Mouse (Mus musculus): ENCODE measurements at regions not wholly inside any gene's neighbourhood (a gene's known extent, or its start where the extent isn't known, plus 50 kb on each side); places are given as distances from the start of the nearest gene placed in this dataset.

DNA sequence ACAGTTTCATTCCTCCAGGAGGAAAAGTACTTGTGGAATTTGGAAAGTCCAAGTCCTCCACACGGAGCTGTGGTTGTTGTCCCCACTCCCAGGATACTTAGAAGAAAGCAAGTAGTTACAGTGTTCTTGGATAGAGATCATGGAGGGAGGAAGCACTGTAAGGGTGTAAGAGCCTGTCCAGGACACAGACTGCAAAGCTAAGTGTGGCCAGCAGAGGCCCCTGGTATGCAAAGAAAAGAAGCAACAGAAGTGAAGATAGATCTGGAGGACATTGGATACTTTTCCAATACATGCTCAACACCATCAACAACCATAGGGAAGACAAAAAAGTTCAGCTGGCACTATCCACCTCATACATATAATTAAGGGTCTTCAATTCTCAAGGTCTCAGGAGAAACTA, 197.4 kb downstream of the Meis1 start:
- DNase-seq = no peak

DNA sequence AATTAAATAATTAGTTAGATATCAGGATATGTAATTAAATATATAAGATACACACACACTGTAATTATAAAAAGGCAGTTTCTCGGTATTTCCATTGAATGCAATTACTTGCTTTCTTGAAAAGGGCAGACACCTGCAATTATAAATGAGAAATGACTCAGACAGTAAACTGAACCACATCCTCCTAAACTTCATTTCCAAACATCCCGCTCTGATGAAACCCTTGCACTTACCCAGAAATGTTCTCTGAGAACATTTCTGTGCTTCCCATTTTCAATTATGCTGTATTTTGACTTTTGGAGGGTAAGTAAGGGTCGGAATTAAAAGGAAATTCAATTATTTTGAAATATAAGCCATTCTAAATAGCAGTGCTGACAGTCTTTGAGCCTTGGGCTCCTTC, 204.7 kb downstream of the Meis1 start:
- DNase-seq = no peak

DNA sequence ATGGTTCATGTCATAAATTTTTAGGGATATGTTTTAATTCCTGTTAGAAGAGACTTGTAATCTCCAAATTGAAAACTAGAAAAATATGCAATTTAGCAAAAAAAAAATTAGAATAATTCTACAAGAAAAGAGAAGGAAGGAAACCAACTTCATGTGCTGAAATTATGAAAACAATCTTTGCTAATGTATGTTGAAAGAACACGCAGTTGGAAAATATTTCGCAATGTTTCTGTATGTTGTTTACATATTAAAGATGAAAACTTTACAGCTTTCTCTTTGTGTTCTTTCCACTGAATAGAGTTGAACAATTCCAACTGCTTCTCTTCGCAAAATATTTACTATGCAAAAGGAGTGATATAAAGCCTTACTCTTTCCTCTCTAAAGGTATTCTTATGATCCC, 251.3 kb downstream of the Meis1 start:
- no peak for DNase-seq

DNA sequence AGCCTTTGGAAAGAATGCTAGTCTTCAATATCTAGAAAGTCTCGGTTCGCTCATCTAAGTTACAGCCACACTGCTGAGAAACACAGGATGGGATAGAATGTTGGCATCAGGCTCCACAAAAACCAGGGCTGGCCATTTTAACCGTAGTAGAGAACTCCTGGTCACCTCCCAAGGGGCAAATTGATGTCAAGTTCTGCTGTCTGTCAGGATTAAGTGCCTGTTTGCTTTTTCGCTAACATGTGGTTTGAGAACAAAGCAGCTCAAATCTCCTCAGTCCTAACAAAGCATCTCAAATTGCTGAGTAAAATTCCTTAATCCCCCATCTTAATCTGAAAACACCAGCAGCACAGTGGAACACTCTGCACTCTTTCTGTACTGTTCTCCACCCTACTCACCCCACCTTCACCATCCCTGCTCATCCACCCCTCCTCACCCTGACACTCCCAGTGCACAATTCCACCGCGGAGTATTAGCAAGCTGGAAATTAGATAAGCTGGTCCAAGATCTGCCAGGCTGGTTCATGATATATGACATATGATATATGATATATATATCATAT, 252.2 kb downstream of the Meis1 start:
- no peak for DNase-seq

DNA sequence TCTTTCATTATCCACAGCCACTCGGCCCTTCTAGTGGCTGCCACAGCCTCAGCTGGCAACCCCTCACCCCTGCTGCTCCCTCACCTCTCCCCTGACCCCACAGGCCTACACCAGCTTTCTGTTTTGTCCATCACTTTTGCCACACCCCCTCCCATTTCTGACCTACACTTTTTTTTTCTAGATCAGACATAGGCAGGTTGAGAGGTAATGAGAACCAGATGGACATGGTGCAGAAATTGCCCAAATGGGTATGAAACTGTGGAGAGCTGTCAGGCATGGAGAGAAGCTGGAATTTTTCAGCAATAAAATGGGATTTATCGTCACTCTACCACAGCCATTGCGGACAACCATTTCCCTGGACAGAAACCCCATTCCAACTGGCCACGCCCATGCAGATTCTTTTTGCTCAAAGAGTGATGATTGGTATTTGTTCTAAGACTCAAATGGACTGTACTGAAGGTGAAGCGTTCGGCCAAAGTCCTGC, 260.2 kb downstream of the Meis1 start:
- DNase-seq = no peak

DNA sequence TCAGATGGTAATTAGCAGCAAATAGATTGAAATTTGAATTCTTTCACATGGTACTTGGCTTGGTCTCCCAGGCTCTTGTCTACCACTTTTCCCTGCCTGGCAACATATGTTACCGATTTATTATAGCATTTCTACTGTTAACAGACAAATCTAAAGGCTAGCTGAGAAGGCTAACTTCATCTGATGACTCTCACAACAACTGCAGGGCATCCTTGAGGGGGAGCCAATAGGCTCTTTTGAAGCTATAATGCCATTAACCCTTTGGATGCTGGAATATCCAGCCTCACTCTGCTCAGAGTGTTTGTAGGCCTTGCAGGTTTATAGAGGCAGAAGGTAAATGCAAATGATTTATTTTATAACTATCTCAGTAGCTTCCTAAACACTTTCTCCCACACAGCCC, 262.2 kb downstream of the Meis1 start:
- no peak for DNase-seq

DNA sequence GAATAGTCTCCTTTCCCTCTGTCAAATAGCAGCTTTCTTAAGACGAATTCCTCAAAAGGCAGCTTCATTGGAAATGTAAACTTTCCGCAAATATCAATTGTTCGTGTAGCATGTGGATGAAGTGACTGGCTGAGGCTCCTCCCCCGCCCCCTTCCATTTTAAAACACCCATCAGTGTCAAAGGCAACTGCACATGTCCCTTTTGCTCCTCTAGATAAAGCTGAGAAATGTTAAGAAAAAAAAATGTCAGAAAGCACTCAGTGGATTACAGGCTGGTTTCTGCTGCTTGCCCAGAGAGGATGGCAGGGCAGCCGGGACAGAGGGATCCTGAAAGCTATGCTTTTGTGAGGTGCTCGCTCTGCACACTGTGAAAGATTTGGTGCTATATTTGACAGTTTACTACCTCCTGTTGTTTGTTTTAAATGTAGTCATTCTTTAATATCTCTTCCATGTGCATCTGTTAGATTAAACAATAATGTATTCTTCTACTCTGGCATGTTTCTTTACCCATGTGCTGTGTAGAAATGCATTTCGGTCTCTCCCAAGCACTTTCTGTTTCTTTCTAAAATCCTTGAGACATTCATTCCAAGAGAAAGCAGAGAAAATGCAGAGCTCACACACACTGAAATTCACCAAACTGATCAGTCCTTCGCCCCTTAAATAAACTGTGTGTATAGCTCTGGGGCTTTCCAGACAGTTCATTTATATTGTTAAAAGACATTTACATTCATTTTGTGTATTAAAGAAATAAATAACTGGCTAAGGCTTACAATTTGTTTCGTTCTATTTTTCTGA, 263.9 kb downstream of the Meis1 start:
- no peak for DNase-seq

DNA sequence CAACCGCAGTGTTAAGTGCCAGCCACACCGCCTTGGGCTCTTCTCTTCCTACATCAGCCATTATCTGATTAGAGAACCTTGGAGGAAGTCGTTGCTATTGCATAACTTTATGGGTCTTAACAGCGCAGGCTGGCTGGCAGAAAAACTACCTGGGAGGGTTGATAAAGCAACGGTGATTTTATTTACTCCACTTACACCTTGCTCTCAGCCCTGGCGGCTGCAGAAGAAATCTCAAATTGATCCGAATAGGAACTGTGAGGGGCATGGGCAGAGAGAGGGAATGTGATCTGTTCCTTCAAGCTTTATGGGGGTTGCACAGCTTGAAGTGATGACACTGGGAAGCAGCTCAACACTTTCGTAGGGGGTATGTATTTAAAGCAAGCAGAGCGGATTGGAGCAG, 264.9 kb downstream of the Meis1 start:
- no peak for DNase-seq

DNA sequence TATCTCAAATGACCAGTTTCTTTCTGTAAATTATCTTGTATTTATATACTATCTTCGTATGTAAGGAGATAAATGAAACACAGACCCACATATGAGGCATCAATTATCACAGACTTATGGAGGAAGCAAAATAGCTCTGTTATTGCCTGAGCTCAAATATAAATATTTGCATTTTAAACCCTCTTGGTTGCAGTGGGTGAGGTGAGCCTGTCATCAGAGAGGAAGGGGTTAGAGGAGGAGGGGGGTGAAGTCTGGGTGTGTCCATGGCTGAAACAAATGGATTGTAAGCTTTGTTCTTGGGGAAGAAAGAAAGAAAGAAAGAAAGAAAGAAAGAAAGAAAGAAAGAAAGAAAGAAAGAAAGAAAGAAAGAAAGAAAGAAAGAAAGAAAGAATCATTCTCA, 265.5 kb downstream of the Meis1 start:
- DNase-seq = no peak

DNA sequence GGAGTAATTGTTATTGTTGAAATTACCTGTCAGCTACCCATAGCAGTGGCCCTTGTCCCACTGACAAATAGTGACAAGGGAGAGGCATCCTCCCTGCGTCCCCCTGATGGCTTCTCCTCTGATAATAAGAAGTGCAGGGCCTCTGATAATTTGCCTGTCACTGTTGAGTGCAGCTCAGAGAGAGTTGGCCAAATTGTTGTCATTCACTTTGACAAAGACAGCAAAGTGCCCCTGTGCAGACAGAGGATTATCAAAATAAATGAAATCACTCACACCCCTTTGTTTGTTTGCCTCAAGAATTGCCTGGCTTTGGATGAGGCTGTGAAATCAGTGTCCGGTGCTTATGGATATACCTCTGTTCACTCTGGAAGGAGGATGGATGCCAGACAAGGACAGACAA, 266.3 kb downstream of the Meis1 start:
- DNase-seq = no peak

DNA sequence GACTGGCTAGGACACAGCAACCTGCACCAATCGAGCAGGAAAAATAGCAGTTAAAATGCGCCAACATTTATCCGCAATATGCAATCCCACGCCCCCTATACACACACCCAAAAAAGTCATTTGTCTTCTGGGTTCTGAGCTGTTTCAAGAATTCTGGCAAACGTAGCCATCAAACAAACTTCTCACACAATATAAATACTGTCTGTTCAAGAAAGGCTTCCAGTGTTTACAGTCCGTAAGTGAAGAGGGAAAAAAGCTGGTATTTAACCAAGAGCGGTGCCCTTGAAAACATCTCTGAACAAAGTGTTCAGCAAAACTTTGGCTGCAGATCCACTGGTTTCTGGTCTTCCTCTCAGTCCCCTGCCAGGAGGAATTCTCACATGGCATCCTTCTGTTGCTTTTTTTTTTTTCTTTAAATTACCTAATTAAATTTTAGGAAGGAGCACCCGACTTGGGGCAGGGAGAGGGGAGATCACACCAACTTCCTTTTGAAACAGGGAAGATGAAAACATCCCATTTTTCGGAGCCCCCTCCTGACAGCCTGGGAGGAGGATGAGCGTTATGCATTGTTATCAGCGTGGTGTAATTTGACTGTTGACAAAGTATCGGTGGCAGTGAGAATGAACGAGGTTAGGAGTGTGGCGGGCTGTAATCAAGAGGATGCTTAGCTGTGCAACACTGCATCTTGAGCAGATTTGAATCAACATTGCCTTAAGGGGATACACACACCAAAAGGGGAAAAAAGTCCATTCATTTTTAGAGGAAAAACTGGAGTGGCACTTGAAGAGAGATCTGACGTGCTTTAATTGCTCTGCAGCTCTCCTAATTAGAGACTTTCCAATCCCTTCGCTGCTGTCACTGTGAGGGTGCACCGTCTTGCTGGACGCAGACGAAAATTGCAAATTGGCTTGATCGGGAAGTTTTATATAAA, 267.6 kb downstream of the Meis1 start:
- DNase-seq = no peak

DNA sequence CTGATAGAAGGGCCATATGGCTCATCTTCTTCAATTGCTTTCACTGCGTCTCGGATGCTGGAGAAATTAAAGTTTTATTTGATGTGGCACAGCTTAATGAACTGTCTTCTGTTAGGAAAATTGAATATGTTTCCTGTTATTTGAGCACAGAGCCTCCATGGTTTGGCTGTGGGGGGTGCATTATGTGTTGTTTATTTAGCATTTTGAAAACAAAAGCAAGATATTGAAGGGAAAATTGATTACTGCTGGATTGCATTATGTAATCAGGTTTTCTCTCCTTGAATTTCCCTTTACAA, 268.8 kb downstream of the Meis1 start:
- DNase-seq = no peak

DNA sequence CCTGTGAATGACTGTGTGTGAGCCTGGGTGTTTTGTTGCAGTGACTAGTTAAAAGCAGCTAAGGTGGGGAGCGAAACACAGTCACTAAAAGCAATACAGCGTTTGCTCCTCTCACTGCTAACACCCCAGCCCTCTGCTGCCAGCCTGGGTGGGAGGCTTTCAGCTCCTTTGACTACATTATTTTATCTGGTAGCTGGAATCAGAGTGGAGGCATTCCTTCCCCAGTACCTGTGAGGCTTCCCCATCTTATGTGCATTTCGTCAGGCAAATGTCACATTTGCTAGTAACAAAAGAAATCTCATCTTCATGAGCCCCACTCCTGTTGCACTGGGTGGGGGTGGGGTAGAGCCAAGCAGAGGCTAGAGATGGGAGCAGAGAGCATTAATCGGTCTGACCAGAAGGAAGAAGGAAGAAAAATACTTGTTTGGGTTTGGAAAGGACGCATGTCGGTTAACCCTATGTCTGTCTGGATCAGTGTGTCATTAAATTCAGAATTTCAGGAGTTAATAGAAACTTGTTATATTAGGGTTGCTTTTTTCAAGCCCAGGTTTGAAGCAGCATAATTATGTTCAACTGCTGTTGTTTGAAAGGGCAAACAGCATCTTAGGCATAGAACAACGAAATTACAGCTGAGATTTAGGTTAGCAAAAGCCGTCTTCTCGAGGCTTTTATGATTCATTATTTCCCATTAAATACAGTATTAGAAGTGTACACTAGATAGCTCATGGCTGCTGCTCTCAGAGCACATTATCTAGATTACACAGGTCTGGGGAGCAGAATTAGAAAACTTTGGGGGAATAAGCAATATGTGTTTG, 269.3 kb downstream of the Meis1 start:
- DNase-seq = no peak

DNA sequence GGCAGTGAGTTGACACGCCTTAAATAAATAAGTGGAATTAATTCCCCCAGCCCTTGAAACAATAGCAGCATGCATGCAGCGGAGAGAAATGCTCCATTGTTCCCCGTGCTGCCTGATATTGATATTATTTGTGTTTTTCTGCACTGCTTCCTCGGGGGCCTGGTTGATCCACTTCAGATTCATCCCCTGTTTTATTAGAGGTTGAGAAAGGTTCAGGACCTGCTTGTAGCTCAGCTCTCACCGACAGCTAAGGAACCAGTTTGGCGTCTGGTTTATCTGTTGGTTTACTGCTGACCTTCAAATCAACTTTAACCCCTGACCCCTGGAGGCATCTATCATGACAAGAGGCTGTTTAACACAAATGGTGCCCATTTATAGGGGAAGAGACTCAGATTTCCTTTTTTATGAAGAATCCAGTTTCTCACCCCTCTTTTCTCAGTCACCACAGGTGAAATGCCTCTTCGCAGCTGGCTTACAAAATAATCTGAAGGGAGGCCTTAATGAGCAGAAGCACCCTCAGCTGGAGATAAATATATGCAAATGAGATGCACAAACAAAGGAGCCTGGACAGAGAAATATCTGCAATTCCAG, 270.8 kb downstream of the Meis1 start:
- DNase-seq = no peak

DNA sequence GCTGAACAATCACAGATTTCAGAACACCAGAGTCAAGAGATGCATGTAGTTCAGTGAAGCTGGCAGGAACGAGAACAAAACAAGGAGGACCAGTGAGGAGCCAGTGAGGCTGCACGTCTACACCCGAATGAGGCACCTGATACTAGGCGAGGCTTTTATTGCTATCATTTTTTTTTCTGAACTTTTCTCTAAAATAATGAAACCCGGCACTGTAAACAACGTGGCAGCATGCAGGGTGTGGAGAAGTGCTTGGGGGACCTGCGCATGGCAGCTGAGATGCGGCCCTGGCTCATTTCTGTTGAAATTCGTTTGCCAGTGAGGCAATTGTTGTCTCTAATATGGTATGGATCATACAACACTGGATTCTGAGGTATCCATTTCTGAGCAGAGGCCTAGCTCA, 271.4 kb downstream of the Meis1 start:
- no peak for DNase-seq

DNA sequence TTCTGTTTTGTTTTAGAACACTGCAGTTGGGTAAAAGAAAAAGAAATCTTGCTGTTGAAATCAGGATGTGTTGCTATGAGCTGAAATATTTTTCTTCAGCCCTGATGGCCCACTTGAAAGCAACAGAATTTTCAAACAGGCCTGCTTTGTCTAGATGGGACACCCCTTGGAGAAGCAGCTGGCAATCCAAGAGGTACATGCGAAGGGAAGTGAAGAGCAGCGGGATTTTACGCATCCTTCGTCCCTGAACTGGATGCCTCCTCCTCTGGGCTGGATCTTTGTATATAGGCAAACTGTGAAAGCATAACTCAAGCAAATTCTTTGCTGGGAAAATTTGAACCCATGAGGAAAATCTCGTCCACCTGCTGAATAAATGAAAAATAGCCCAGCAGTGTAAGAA, 272.3 kb downstream of the Meis1 start:
- no peak for DNase-seq

DNA sequence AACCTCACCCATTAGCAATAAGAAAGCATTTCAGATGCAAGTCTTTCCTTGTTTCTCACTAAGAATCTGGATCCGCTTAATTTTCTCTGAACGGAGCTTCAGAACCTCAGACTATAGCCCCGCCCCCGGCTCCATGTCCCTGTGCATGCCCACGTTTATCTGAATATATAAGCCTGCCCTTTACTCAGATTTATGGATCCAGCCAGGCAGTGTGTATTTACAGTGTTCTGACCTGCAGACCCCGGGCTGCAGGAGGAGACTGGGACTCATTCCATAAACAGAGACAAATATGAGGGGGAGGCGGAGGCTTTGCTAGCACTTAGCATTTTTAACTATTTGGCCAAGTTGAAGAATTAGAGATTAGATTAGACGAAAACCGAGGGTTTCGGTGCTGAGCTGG, 272.9 kb downstream of the Meis1 start:
- no peak for DNase-seq

DNA sequence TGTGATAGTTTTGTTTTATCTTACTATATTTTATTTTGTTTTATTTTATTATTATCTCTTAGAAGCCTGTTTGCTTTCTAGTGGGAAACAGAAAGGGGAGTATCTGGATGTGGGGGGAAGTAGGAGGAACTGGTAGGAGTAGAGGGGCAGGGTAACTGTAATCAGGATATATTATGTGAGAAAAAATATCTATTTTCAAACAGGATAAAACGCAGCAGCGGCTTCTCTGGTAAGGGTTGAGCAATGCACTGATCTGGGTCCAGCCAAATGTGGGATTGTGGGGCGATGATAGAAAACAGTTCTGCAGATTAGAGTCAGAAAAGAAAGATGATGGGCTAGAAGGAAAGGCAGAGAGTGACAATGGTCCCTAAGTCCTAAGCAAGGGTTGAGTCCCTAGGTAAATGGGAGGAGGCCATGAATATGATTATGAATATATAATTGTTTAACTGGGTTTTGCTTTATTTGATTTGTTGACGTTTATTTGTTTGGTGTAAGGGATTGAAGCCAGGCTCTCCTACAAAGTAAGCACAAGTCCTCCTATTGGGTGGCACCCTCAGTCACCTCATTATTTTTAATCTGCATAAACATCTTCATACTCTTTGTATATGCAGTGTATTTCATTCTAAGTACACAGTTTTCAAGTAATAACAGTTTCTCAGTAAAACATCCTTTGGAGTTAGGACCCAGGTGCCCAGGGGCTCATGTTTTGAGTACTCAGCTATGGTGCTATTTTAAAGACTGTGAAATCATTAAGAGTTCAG, 283.7 kb downstream of the Meis1 start:
- no peak for DNase-seq

DNA sequence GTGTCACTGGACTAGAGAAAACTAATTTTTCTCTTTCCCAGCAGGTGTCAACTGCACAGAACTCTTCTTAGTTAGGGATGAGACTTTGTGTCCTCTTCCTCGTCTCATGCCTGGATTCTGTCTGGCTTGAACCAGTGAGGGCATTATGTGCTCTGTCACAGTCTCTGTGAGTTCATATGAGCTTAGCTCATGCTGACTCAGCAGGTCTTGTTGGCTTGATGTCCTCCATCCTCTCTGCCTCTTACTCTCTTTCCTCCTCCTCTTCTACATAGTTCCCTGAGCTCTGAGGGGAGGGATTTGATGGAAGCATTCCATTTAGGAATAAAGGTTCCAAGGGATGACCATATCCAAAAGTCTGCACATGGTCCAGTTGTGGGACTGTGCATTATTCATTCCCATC, 284.7 kb downstream of the Meis1 start:
- DNase-seq = no peak

DNA sequence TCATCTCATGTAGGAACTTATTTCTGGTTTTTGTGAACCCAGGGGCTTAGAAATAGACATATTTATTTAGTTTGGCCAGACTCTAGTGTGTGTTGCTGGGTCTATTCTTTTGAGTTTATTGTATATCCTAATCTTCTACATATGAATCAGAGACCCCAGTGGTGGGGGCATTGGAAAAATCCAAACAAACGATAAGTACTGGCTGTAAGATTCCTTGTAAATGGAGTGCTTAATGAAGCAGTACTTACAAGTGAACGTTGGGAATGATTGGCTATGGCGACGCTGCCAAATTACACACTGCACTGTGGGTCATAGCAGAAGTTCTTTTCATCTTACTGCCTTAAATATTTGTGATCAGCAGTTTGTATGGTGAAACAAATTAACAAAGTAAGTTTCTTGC, 289.0 kb downstream of the Meis1 start:
- DNase-seq = no peak

DNA sequence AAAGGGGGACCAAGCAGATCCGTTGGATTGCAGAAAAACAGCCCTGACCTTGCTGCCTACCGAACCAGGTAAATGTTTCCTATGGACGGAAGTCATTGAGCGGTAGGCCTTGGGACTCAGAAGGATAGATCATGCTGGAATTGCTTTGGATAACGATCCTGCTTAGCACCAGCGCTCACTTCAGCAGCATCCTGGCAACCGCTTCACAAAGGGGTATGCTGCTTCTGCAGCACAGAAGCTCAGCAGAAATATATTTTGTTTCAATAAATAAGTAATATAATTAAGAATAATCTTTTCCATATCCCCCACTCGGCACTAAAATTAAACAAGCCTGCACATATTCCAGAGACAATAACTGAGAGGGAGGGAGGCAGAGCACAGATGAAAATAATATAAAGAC, 296.0 kb downstream of the Meis1 start:
- no peak for DNase-seq

DNA sequence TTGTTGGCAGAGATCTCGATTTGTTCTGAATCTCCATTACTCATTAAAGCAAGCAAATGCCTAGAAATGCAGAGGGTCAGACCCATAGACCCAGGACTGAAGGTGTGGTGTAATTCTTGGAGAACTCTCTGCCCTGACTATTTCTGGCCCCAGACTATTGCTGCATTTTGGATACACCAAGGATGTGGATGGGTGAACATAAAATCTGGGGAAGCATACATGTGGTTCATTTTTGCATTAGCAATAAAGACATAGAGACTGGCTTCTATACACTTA, 303.0 kb downstream of the Meis1 start:
- no peak for DNase-seq

All from layer of hippocampus, adult 9-11 months (tissue).